Mouse (Mus musculus): ENCODE results near the gene Fmnl1.

- TF ChIP-seq CTCF (IDR thresholded peaks at IDR 0.05; ENCODE audit: borderline replicate concordance, control insufficient read depth, extremely low read depth, insufficient read depth, low read length, poor library complexity) (no peak), POLR2A (IDR thresholded peaks at IDR 0.05; ENCODE audit: control insufficient read depth, extremely low read depth, insufficient read depth, low read length, poor library complexity) (no peak)
Observed at GRCm38 (mm10) chr11:103215355-103215754, 44.4 kb downstream of the Fmnl1 start.

Data from thymus, adult 2 months (tissue).